Mouse (Mus musculus) heart, embryonic 13.5 days (tissue): ENCODE results near the gene Dnajc8. TPM values are rescaled to one million over a fixed set of nuclear protein-coding genes. Genes with fewer than 3 reads are reported as not detected.
"Not testable (repeated sequence)": the region's sequence is repeated elsewhere in the genome, so short reads cannot be mapped to it uniquely, and the experiment has no call there.

Experiments
- ATAC-seq: fragments of 200-750 bp; cut with Nextera tagmentation; 2 replicates; pipeline ENCODE4 v1.8.0; 2017; ENCODE audit warnings: moderate TSS enrichment; ENCODE audit not compliant: insufficient number of reproducible peaks, low FRiP score, low TSS enrichment; ENCODE audit errors: extremely low read depth
- H3K27ac ChIP-seq: fragments of 300-500 bp; sonication (generic); replicated peaks from 2 replicates; pipeline ENCODE4 v1.5.1; 2015; ENCODE audit warnings: moderate library complexity, mild to moderate bottlenecking, inconsistent platforms
- H3K27me3 ChIP-seq: fragments of 300-500 bp; sonication (generic); replicated peaks from 2 replicates; pipeline ENCODE4 v1.6.1; 2015; ENCODE audit warnings: mild to moderate bottlenecking, inconsistent platforms
- H3K36me3 ChIP-seq: fragments of 300-500 bp; sonication (generic); 2 replicates; pipeline ENCODE4 v1.6.1; 2015; ENCODE audit warnings: mild to moderate bottlenecking, inconsistent platforms
- H3K4me1 ChIP-seq: fragments of 300-500 bp; sonication (generic); 2 replicates; pipeline ENCODE4 v1.6.1; 2015; ENCODE audit warnings: inconsistent platforms
- H3K4me2 ChIP-seq: fragments of 300-500 bp; sonication (generic); 2 replicates; pipeline ENCODE4 v1.6.1; 2015; ENCODE audit warnings: inconsistent platforms, mild to moderate bottlenecking, moderate library complexity
- H3K4me3 ChIP-seq: fragments of 300-500 bp; sonication (generic); 2 replicates; pipeline ENCODE4 v1.5.1; 2015; ENCODE audit warnings: moderate library complexity, mild to moderate bottlenecking, inconsistent platforms
- H3K9ac ChIP-seq: fragments of 300-500 bp; sonication (generic); 2 replicates; pipeline ENCODE4 v1.6.1; 2015; ENCODE audit warnings: inconsistent platforms, mild to moderate bottlenecking, moderate library complexity
- H3K9me3 ChIP-seq: fragments of 300-500 bp; sonication (generic); 2 replicates; pipeline ENCODE4 v1.6.1; 2016; ENCODE audit warnings: inconsistent platforms
- WGBS: fragments of 180-500 bp; shearing (Covaris S2); methylation state at CpG from one replicate; pipeline ENCODE4 v1.1.7; 2015; ENCODE audit warnings: mixed read lengths; 5-methylcytosine and 5-hydroxymethylcytosine counted together
- polyA plus RNA-seq: library from polyadenylated mRNA; unstranded; fragments of >200 nt; fragmentation: Nextera tagmentation; extraction: Ambion mirVana; gene quantifications from 2 replicates; pipeline ENCODE4 v1.2.1, GENCODE M21; 2015

Dnajc8 gene
- polyA plus RNA-seq, 1 experiment from 2014 or later: 103 TPM

- WGBS: 93% methylated on average over 4 of the region's 5 CpGs
Measured at GRCm38 (mm10) chr4:132601242-132601641, 65.9 kb downstream of the Dnajc8 start.

More at GRCm38 (mm10) chr4:132601242-132601641, 65.9 kb downstream of the Dnajc8 start:
- H3K27ac ChIP-seq, H3K27me3 ChIP-seq, H3K4me1 ChIP-seq, H3K36me3 ChIP-seq, H3K4me3 ChIP-seq, H3K4me2 ChIP-seq, ATAC-seq, H3K9ac ChIP-seq, H3K9me3 ChIP-seq: not testable (repeated sequence)

Other genes with a start within 250 kb of the Dnajc8 start
- gene Rab42, start 232.2 kb upstream of the Dnajc8 start, polyA plus RNA-seq: 1.1 and 1.8 TPM in 2 replicates
- gene Trnau1ap, start 206.0 kb upstream of the Dnajc8 start, polyA plus RNA-seq: 61.9 and 74.4 TPM in 2 replicates
- 37.6 and 42.1 TPM in 2 replicates for gene Rcc1, start 181.9 kb upstream of the Dnajc8 start, polyA plus RNA-seq
- 15.9 and 16.7 TPM in 2 replicates for gene Phactr4, start 113.1 kb upstream of the Dnajc8 start, polyA plus RNA-seq
- gene Med18, start 71.6 kb upstream of the Dnajc8 start, polyA plus RNA-seq: 13.9 and 15.8 TPM in 2 replicates
- 7.3 and 8.4 TPM in 2 replicates for gene Sesn2, start 25.0 kb upstream of the Dnajc8 start, polyA plus RNA-seq
- gene Atpif1, start 1.9 kb upstream of the Dnajc8 start, polyA plus RNA-seq: 1,230 and 1,350 TPM in 2 replicates
- gene Ptafr, start 28.5 kb downstream of the Dnajc8 start, polyA plus RNA-seq: 0.62 and 1.2 TPM in 2 replicates
- gene Eya3, start 103.4 kb downstream of the Dnajc8 start, polyA plus RNA-seq: 17.7 and 19.7 TPM in 2 replicates
- 3.8 and 4.4 TPM in 2 replicates for gene Xkr8, start 197.0 kb downstream of the Dnajc8 start, polyA plus RNA-seq
- gene Smpdl3b, start 221.7 kb downstream of the Dnajc8 start, polyA plus RNA-seq: 6.1 TPM in 2 replicates
- 80.2 and 81.2 TPM in 2 replicates for gene Rpa2, start 232.8 kb downstream of the Dnajc8 start, polyA plus RNA-seq